Mouse (Mus musculus): ENCODE data around the gene Sst.
"Not testable (repeated sequence)": the region's sequence is repeated elsewhere in the genome, so short reads cannot be mapped to it uniquely, and the experiment has no call there.

Gene Sst

GRCm38 (mm10) chr16:23890636-23891035 is at the start of gene Sst:
Gene Sst (minus strand): TSS chr16:23890958.
- DNase-seq (ENCODE audit: low spot score): peak; percentile 41

- no peak for DNase-seq (ENCODE audit: low spot score)
These were observed 43.6 kb upstream of the Sst start for GRCm38 (mm10) chr16:23934397-23934796.

GRCm38 (mm10) chr16:23932294-23932693 is 41.5 kb upstream of the Sst start, which contains the start of gene Rtp2:
Gene Rtp2 (minus strand): TSS chr16:23932394.
- no peak for DNase-seq (ENCODE audit: low spot score)

GRCm38 (mm10) chr16:23931275-23931674 is 40.5 kb upstream of the Sst start:
- no peak for DNase-seq (ENCODE audit: low spot score)

GRCm38 (mm10) chr16:23930426-23931073 is 39.8 kb upstream of the Sst start:
- DNase-seq (ENCODE audit: low spot score): no peak

- DNase-seq (ENCODE audit: low spot score): no peak
These were observed 36.8 kb upstream of the Sst start for GRCm38 (mm10) chr16:23927301-23928114.

GRCm38 (mm10) chr16:23922906-23923305 is 32.1 kb upstream of the Sst start:
- no peak for DNase-seq (ENCODE audit: low spot score)

GRCm38 (mm10) chr16:23921697-23922096 is 30.9 kb upstream of the Sst start:
- no peak for DNase-seq (ENCODE audit: low spot score)

- no peak for DNase-seq (ENCODE audit: low spot score)
These were observed 28.7 kb upstream of the Sst start for GRCm38 (mm10) chr16:23919418-23919817.

GRCm38 (mm10) chr16:23913401-23913800 is 22.6 kb upstream of the Sst start:
- no peak for DNase-seq (ENCODE audit: low spot score)

GRCm38 (mm10) chr16:23912741-23913140 is 22.0 kb upstream of the Sst start:
- DNase-seq (ENCODE audit: low spot score): no peak

- not testable (repeated sequence) for DNase-seq (ENCODE audit: low spot score)
These were observed 18.2 kb upstream of the Sst start for GRCm38 (mm10) chr16:23909015-23909354.

- DNase-seq (ENCODE audit: low spot score): not testable (repeated sequence)
These were observed 17.6 kb upstream of the Sst start for GRCm38 (mm10) chr16:23908076-23909014.

- DNase-seq (ENCODE audit: low spot score): not testable (repeated sequence)
These were observed 15.8 kb upstream of the Sst start for GRCm38 (mm10) chr16:23906586-23906985.

- no peak for DNase-seq (ENCODE audit: low spot score)
These were observed 10.7 kb upstream of the Sst start for GRCm38 (mm10) chr16:23901411-23901810.

GRCm38 (mm10) chr16:23900061-23900460 is 9.3 kb upstream of the Sst start:
- no peak for DNase-seq (ENCODE audit: low spot score)

- peak; percentile 88 for DNase-seq (ENCODE audit: low spot score)
These were observed 8.1 kb upstream of the Sst start for GRCm38 (mm10) chr16:23898840-23899239.

- DNase-seq (ENCODE audit: low spot score): peak; percentile 87
These were observed 7.3 kb upstream of the Sst start for GRCm38 (mm10) chr16:23897984-23898586.

GRCm38 (mm10) chr16:23897486-23897885 is 6.7 kb upstream of the Sst start:
- no peak for DNase-seq (ENCODE audit: low spot score)

GRCm38 (mm10) chr16:23895135-23895534 is 4.4 kb upstream of the Sst start:
- DNase-seq (ENCODE audit: low spot score): no peak

GRCm38 (mm10) chr16:23890151-23890550 is 607 bp downstream of the Sst start:
- DNase-seq (ENCODE audit: low spot score): peak; percentile 64

All from embryo, embryonic 10 days (tissue).